Mouse (Mus musculus) ES-E14 (cell line): ENCODE measurements at regions not wholly inside any gene's neighbourhood (a gene's known extent, or its start where the extent isn't known, plus 50 kb on each side); places are given as distances from the start of the nearest gene placed in this dataset.

Experiments used
- DNase-seq: peaks from one replicate; pipeline ENCODE4 v3.0.0-alpha.2; 2013; ENCODE audit warnings: low read depth, low spot score
- H3K27ac ChIP-seq: 2 replicates; pipeline ENCODE4 v1.5.1; 2012; ENCODE audit warnings: low read depth, mild to moderate bottlenecking, low read length, moderate library complexity, mixed read lengths; ENCODE audit not compliant: poor library complexity, insufficient read depth, severe bottlenecking
- H3K36me3 ChIP-seq: 2 replicates; pipeline ENCODE4 v1.6.1; 2012; ENCODE audit warnings: mild to moderate bottlenecking, low read length, moderate library complexity, mixed read lengths; ENCODE audit not compliant: control insufficient read depth, poor library complexity, insufficient read depth, severe bottlenecking
- H3K4me1 ChIP-seq, 2 experiments: fragments of 150-350 bp in 1 of 2; sonication (generic) in 1 of 2; 2 replicates each; pipeline ENCODE4 v1.6.1; 2012; ENCODE audit warnings: low read length in 2 of 2, mild to moderate bottlenecking in 1 of 2, mixed read lengths in 1 of 2; ENCODE audit not compliant: control insufficient read depth in 2 of 2, insufficient read depth in 2 of 2, poor library complexity in 1 of 2
- H3K4me3 ChIP-seq, 2 experiments: fragments of 150-350 bp in 1 of 2; sonication (generic) in 1 of 2; 2 replicates each; pipeline ENCODE4 v1.5.1; 2012; ENCODE audit warnings: low read length in 2 of 2, low read depth in 1 of 2, mild to moderate bottlenecking in 1 of 2, mixed read lengths in 1 of 2; ENCODE audit not compliant: insufficient read depth in 1 of 2, poor library complexity in 1 of 2, severe bottlenecking in 1 of 2
- H3K9ac ChIP-seq: 2 replicates; pipeline ENCODE4 v1.6.1; 2012; ENCODE audit warnings: low read depth, mild to moderate bottlenecking, low read length, mixed read lengths; ENCODE audit not compliant: poor library complexity, insufficient read depth, severe bottlenecking
- H3K9me3 ChIP-seq: fragments of 150-350 bp; sonication (generic); 2 replicates; pipeline ENCODE4 v1.6.1; 2012; ENCODE audit warnings: low read depth, mild to moderate bottlenecking, low read length; ENCODE audit not compliant: control insufficient read depth, insufficient read depth
- CHD2 ChIP-seq: IDR thresholded peaks from 2 replicates; pipeline ENCODE4 v1.6.1; 2014; ENCODE audit warnings: mild to moderate bottlenecking, low read depth, low read length, inconsistent platforms
- HCFC1 ChIP-seq: IDR thresholded peaks from 2 replicates; pipeline ENCODE4 v1.6.1; 2012; ENCODE audit warnings: low read length, inconsistent platforms, borderline replicate concordance; ENCODE audit not compliant: insufficient read depth
- MAFK ChIP-seq: IDR thresholded peaks from 2 replicates; pipeline ENCODE4 v1.6.1; 2014; ENCODE audit warnings: mild to moderate bottlenecking, low read depth, low read length, inconsistent platforms; ENCODE audit not compliant: insufficient read depth
- ZC3H11A ChIP-seq: IDR thresholded peaks from 2 replicates; pipeline ENCODE4 v1.6.1; 2012; ENCODE audit warnings: low read depth, mild to moderate bottlenecking, inconsistent platforms, low read length, borderline replicate concordance
- ZNF384 ChIP-seq: IDR thresholded peaks from 2 replicates; pipeline ENCODE4 v1.6.1; 2012; ENCODE audit warnings: low read depth, low read length, inconsistent platforms
- in situ Hi-C, 2 experiments: fragments of 600-800 bp; cut with MboI; formaldehyde crosslinking; loops; one replicate each; pipeline ENCODE4 v1.15.1; 2025; ENCODE audit warnings: low sequenced_read_pairs in 2 of 2, inconsistent platforms in 1 of 2; ENCODE audit not compliant: unreplicated experiment in 2 of 2

DNA sequence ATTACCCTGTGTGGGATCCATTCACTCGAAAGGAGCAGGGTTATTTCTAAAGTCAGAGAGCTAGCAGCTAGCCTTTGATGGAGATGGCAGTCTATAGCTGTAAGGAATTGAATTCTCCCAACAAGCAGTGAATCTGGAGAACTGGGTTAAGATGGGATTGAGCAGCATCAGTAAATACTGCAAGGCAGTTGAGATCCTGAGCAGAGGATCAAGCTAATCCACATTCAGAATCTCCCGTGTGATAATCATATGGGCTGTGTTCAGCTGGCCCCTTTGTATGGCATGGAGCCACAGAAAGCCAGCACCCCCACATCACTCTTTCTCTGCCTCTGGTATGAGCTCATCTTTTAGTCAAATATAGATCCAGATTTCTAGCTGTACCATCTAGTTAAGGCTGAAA is 334.9 kb downstream of the Actr3 start:
- Histone ChIP-seq H3K9me3 (no peaks in the 10 kb centered on the region), H3K9ac (no peak overlapping the region), H3K27ac (no peak overlapping the region), H3K4me1 (no peaks in the 10 kb centered on the region), H3K4me3 (no peak overlapping the region), H3K36me3 (no peaks in the 10 kb centered on the region)
- no peak for TF ChIP-seq ZC3H11A
- TF ChIP-seq ZNF384: no peak
- TF ChIP-seq HCFC1: no peak
- TF ChIP-seq CHD2: no peak
- no peak for TF ChIP-seq MAFK
- no peak for DNase-seq
- in situ Hi-C loops: no loop called here

DNA sequence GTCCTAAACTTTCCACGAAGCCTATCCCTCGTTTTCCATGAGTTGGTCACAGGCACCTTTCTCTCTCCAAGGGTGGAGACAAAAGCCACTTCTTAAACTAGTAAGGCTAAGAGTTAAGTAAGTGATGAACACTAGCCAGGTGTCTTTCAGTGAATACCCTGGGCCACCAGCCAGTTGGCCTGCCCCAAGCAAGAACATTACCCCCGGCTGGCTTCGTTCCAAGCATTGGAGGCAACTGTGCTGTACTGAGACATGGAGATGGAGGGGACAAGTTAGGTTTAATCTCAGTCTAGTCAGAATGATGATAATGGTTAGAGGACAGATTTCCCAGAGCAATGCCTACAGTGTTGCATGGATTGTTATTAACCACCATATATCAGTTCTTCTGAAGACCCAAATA is 350.6 kb downstream of the Actr3 start:
- Histone ChIP-seq H3K9ac (no peak overlapping the region), H3K27ac (no peak overlapping the region), H3K4me1 (no peaks in the 10 kb centered on the region), H3K36me3 (no peaks in the 10 kb centered on the region), H3K4me3 (no peak overlapping the region), H3K9me3 (no peaks in the 10 kb centered on the region)
- no peak for DNase-seq
- in situ Hi-C loops: no loop called here
- no peak for TF ChIP-seq ZNF384
- TF ChIP-seq MAFK: no peak
- no peak for TF ChIP-seq CHD2

DNA sequence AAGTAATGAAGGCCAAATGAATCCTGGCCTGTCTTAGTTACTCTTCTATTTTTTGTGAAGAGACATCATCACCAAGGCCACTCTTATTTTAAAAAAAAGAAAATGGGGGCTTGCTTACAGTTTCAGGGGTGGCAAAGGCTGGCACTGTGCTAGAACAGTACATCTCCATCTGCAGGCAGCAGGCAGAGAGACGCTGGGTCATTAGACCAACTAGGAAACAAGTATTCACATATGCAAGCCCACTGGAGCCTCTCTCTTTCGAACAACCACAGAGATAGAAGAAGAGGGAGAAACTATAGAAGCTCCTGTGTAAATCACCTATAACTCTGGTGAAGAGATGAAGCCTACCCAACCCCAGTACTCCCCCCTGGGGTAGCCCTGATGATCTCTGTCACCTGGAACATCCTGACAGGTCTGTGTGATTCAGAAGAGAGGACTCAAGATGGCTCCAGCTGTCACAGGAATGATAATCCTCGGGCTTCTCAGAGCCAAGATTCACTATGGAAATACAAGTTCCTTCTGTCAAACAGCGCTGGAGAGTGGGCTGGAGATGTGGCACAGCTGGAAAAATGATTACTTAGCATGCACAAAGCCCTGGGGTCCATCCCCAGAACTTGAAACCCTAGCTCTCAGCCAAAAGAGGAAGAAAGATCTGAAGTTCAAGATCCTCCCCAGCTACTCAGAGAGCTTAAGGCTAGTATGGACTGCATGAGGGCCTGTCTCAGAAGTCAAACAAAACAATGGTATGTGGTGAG is 395.8 kb downstream of the Actr3 start:
- no peak for DNase-seq
- Histone ChIP-seq H3K9ac (no peak overlapping the region), H3K36me3 (no peaks in the 10 kb centered on the region), H3K4me3 (no peak overlapping the region), H3K27ac (no peak overlapping the region), H3K9me3 (no peaks in the 10 kb centered on the region), H3K4me1 (no peaks in the 10 kb centered on the region)
- TF ChIP-seq CHD2 (no peak), ZC3H11A (no peak), ZNF384 (no peak), HCFC1 (no peak), MAFK (no peak)
- in situ Hi-C loops: no loop called here

GRCm38 (mm10) chr1:125013301-125013700 is 422.2 kb downstream of the Actr3 start:
- Histone ChIP-seq H3K36me3 (no peaks in the 10 kb centered on the region), H3K27ac (no peak overlapping the region), H3K4me1 (no peaks in the 10 kb centered on the region), H3K9ac (no peak overlapping the region), H3K4me3 (no peak overlapping the region), H3K9me3 (no peaks in the 10 kb centered on the region)
- no peak for TF ChIP-seq ZNF384
- no peak for TF ChIP-seq HCFC1
- no peak for TF ChIP-seq MAFK
- TF ChIP-seq CHD2: no peak
- no peak for TF ChIP-seq ZC3H11A
- no peak for DNase-seq
- in situ Hi-C loops: no loop called here

DNA sequence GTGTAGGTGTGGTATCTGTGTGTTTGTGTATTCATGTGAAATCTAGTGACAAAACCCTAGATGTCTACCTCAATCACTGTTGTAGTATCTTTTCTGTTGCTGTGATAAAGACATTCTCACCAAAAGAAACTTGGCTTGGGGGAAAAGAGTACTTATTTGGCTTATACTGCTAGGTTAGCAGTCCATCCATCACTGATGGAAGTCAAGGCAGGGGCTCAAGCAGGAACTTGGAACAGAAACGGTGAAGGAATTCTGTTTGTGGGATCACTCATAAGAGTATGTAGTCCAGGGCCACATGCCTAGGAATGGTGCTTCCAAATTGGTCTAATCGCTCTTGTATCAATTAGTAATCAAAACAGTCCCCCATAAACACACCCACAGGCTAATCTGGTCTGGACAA is 423.6 kb downstream of the Actr3 start:
- no peak for TF ChIP-seq HCFC1
- no peak for TF ChIP-seq MAFK
- TF ChIP-seq CHD2: no peak
- no peak for TF ChIP-seq ZNF384
- no peak for TF ChIP-seq ZC3H11A
- Histone ChIP-seq H3K9me3 (no peaks in the 10 kb centered on the region), H3K27ac (no peak overlapping the region), H3K4me3 (no peak overlapping the region), H3K36me3 (no peaks in the 10 kb centered on the region), H3K4me1 (no peaks in the 10 kb centered on the region), H3K9ac (no peak overlapping the region)
- DNase-seq: no peak
- in situ Hi-C loops: no loop called here
